Mouse (Mus musculus) stomach, embryonic 16.5 days (tissue): ENCODE data around the gene Pid1. TPM values are rescaled to one million over a fixed set of nuclear protein-coding genes. Genes with fewer than 3 reads are reported as not detected.

ENCODE experiments used
- ATAC-seq: fragments of 200-750 bp; cut with Nextera tagmentation; 2 replicates; pipeline ENCODE4 v1.8.0; 2017; ENCODE audit warnings: moderate number of reproducible peaks, moderate TSS enrichment; ENCODE audit not compliant: insufficient read depth, low FRiP score
- H3K27ac ChIP-seq: fragments of 300-500 bp; sonication (generic); 2 replicates; pipeline ENCODE4 v1.5.1; 2014; ENCODE audit warnings: low read length
- H3K27me3 ChIP-seq: fragments of 300-500 bp; sonication (generic); 2 replicates; pipeline ENCODE4 v1.6.1; 2014; ENCODE audit warnings: low read length, control low read depth, mixed read lengths; ENCODE audit not compliant: control insufficient read depth, insufficient read depth
- H3K36me3 ChIP-seq: fragments of 300-500 bp; sonication (generic); 2 replicates; pipeline ENCODE4 v1.6.1; 2014; ENCODE audit warnings: low read length; ENCODE audit not compliant: control insufficient read depth, insufficient read depth
- H3K4me1 ChIP-seq: fragments of 300-500 bp; sonication (generic); 2 replicates; pipeline ENCODE4 v1.6.1; 2014; ENCODE audit warnings: low read length, control low read depth, mixed read lengths; ENCODE audit not compliant: control insufficient read depth, insufficient read depth
- H3K4me2 ChIP-seq: fragments of 300-500 bp; sonication (generic); 2 replicates; pipeline ENCODE4 v1.6.1; 2014; ENCODE audit warnings: low read depth, low read length, mixed read lengths
- H3K4me3 ChIP-seq: fragments of 300-500 bp; sonication (generic); replicated peaks from 2 replicates; pipeline ENCODE4 v1.5.1; 2014; ENCODE audit warnings: mild to moderate bottlenecking, low read length
- H3K9ac ChIP-seq: fragments of 300-500 bp; sonication (generic); 2 replicates; pipeline ENCODE4 v1.6.1; 2014; ENCODE audit warnings: low read length
- H3K9me3 ChIP-seq: fragments of 300-500 bp; sonication (generic); replicated peaks from 2 replicates; pipeline ENCODE4 v1.6.1; 2016; ENCODE audit warnings: low read length, control low read depth; ENCODE audit not compliant: control insufficient read depth
- whole genome bisulfite sequencing: fragments of 180-500 bp; shearing (Covaris S2); extraction: QIAGEN DNeasy Blood & Tissue Kit; methylation state at CpG from one replicate; pipeline ENCODE4 v1.1.7; 2014; 5-methylcytosine and 5-hydroxymethylcytosine counted together
- polyA plus RNA-seq: library from polyadenylated mRNA; unstranded; fragments of >200 nt; fragmentation: Nextera tagmentation; extraction: Ambion mirVana; gene quantifications from 2 replicates; pipeline ENCODE4 v1.2.1, GENCODE M21; 2015

Gene Pid1
- polyA plus RNA-seq, 1 experiment from 2014 or later, result 21.9 TPM

- Histone ChIP-seq H3K4me3 (no peak overlapping the region), H3K27me3 (no peaks in the 10 kb centered on the region), H3K9me3 (no peaks in the 10 kb centered on the region), H3K4me1 (no peaks in the 10 kb centered on the region), H3K27ac (no peak overlapping the region), H3K9ac (no peak overlapping the region), H3K4me2 (no peak overlapping the region), H3K36me3 (no peaks in the 10 kb centered on the region)
- no peak for ATAC-seq
- WGBS, result 64% methylated on average over 2 of the region's 2 CpGs
Measured at GRCm38 (mm10) chr1:84089664-84090063, 274.3 kb downstream of the Pid1 start.

GRCm38 (mm10) chr1:84087957-84088356, 276.0 kb downstream of the Pid1 start:
- H3K4me1 ChIP-seq, result no peaks in the 10 kb centered on the region
- 35% methylated on average over 2 of the region's 2 CpGs for WGBS
- no peak overlapping the region for H3K4me2 ChIP-seq
- H3K9me3 ChIP-seq, result no peaks in the 10 kb centered on the region
- ATAC-seq, result no peak
- H3K4me3 ChIP-seq, result no peak overlapping the region
- no peaks in the 10 kb centered on the region for H3K27me3 ChIP-seq
- H3K9ac ChIP-seq, result no peak overlapping the region
- no peaks in the 10 kb centered on the region for H3K36me3 ChIP-seq
- H3K27ac ChIP-seq, result no peak overlapping the region

- 49% methylated on average over 6 of the region's 6 CpGs for WGBS
- Histone ChIP-seq H3K27ac (no peak overlapping the region), H3K9ac (no peak overlapping the region), H3K36me3 (no peaks in the 10 kb centered on the region), H3K4me1 (no peaks in the 10 kb centered on the region), H3K4me3 (no peak overlapping the region), H3K4me2 (no peak overlapping the region), H3K9me3 (no peaks in the 10 kb centered on the region), H3K27me3 (no peaks in the 10 kb centered on the region)
- ATAC-seq, result no peak
Measured at GRCm38 (mm10) chr1:84087325-84087724, 276.7 kb downstream of the Pid1 start.

GRCm38 (mm10) chr1:84086486-84086885, 277.5 kb downstream of the Pid1 start:
- no peak for ATAC-seq
- H3K4me3 ChIP-seq, result no peak overlapping the region
- H3K27ac ChIP-seq, result no peak overlapping the region
- no peaks in the 10 kb centered on the region for H3K4me1 ChIP-seq
- H3K9me3 ChIP-seq, result no peaks in the 10 kb centered on the region
- H3K36me3 ChIP-seq, result no peaks in the 10 kb centered on the region
- no peak overlapping the region for H3K4me2 ChIP-seq
- H3K9ac ChIP-seq, result no peak overlapping the region
- WGBS, result 78% methylated on average over 1 of the region's 1 CpGs
- H3K27me3 ChIP-seq, result no peaks in the 10 kb centered on the region

GRCm38 (mm10) chr1:84085361-84085760, 278.6 kb downstream of the Pid1 start:
- no peaks in the 10 kb centered on the region for H3K36me3 ChIP-seq
- WGBS, result 81% methylated on average over 3 of the region's 3 CpGs

GRCm38 (mm10) chr1:84079566-84079965, 284.4 kb downstream of the Pid1 start:
- Histone ChIP-seq H3K4me3 (no peak overlapping the region), H3K27ac (no peak overlapping the region), H3K27me3 (no peaks in the 10 kb centered on the region), H3K36me3 (no peaks in the 10 kb centered on the region), H3K4me2 (no peak overlapping the region), H3K9me3 (0 out of 2 replicates have a peak, but pooled peaks cover 3% of the 10 kb centered on the region), H3K4me1 (no peaks in the 10 kb centered on the region), H3K9ac (no peak overlapping the region)
- WGBS, result 69% methylated on average over 8 of the region's 8 CpGs
- ATAC-seq, result no peak

More at GRCm38 (mm10) chr1:84085361-84085760, 278.6 kb downstream of the Pid1 start:
- no peak overlapping the region for H3K27ac ChIP-seq
- no peak for ATAC-seq
- H3K4me2 ChIP-seq, result no peak overlapping the region
- no peaks in the 10 kb centered on the region for H3K27me3 ChIP-seq
- no peak overlapping the region for H3K9ac ChIP-seq
- no peak overlapping the region for H3K4me3 ChIP-seq
- no peaks in the 10 kb centered on the region for H3K9me3 ChIP-seq
- H3K4me1 ChIP-seq, result no peaks in the 10 kb centered on the region

- 36% methylated on average over 1 of the region's 1 CpGs for WGBS
Measured at GRCm38 (mm10) chr1:84077023-84077422, 287.0 kb downstream of the Pid1 start.

GRCm38 (mm10) chr1:84056884-84057630, 306.9 kb downstream of the Pid1 start:
- Histone ChIP-seq H3K4me1 (no peaks in the 10 kb centered on the region), H3K4me3 (no peak overlapping the region), H3K4me2 (no peak overlapping the region), H3K27me3 (no peaks in the 10 kb centered on the region), H3K27ac (no peak overlapping the region), H3K9me3 (no peaks in the 10 kb centered on the region), H3K36me3 (no peaks in the 10 kb centered on the region), H3K9ac (no peak overlapping the region)
- ATAC-seq, result no peak
- 76% methylated on average over 5 of the region's 5 CpGs for WGBS

More at GRCm38 (mm10) chr1:84077023-84077422, 287.0 kb downstream of the Pid1 start:
- Histone ChIP-seq H3K4me3 (no peak overlapping the region), H3K4me2 (no peak overlapping the region), H3K36me3 (no peaks in the 10 kb centered on the region), H3K27ac (no peak overlapping the region), H3K9ac (no peak overlapping the region), H3K27me3 (no peaks in the 10 kb centered on the region), H3K4me1 (no peaks in the 10 kb centered on the region), H3K9me3 (0 out of 2 replicates have a peak, but pooled peaks cover 3% of the 10 kb centered on the region)
- no peak for ATAC-seq

- Histone ChIP-seq H3K9me3 (no peaks in the 10 kb centered on the region), H3K27ac (no peak overlapping the region), H3K4me2 (no peak overlapping the region), H3K36me3 (no peaks in the 10 kb centered on the region), H3K4me1 (no peaks in the 10 kb centered on the region), H3K9ac (no peak overlapping the region), H3K27me3 (no peaks in the 10 kb centered on the region), H3K4me3 (no peak overlapping the region)
- WGBS, result 83% methylated on average over 1 of the region's 1 CpGs
- ATAC-seq, result no peak
Measured at GRCm38 (mm10) chr1:84056306-84056705, 307.7 kb downstream of the Pid1 start.
